Mouse (Mus musculus) myocyte (in vitro differentiated cells): ENCODE measurements around the gene Agl.

Source experiments
- CEBPB ChIP-seq: IDR thresholded peaks from 2 replicates; pipeline ENCODE4 v1.6.1; 2011; ENCODE audit warnings: mild to moderate bottlenecking, moderate library complexity; ENCODE audit not compliant: poor library complexity, insufficient read depth, severe bottlenecking
- E2F4 ChIP-seq: IDR thresholded peaks from one replicate; pipeline ENCODE4 v1.6.1; 2011; ENCODE audit warnings: mild to moderate bottlenecking, control low read depth, moderate library complexity; ENCODE audit not compliant: insufficient read depth
- MAX ChIP-seq: IDR thresholded peaks from one replicate; pipeline ENCODE4 v1.6.1; 2011; ENCODE audit warnings: low read depth, mild to moderate bottlenecking, control low read depth
- MYOD1 ChIP-seq, 3 experiments: IDR thresholded peaks; one replicate each; pipeline ENCODE4 v1.6.1; 2011; ENCODE audit warnings: control low read depth in 2 of 3, low read depth in 2 of 3, mild to moderate bottlenecking in 2 of 3, moderate library complexity in 1 of 3; ENCODE audit not compliant: insufficient read length in 2 of 3, control insufficient read depth in 1 of 3
- POLR2A ChIP-seq: IDR thresholded peaks from one replicate; pipeline ENCODE4 v1.6.1; 2011; ENCODE audit warnings: low read depth, mild to moderate bottlenecking, control low read depth, moderate library complexity; ENCODE audit not compliant: insufficient read length
- POLR2AphosphoS2 ChIP-seq: IDR thresholded peaks from one replicate; pipeline ENCODE4 v1.6.1; 2011; ENCODE audit warnings: low read depth, control low read depth; ENCODE audit not compliant: insufficient read length
- REST ChIP-seq: IDR thresholded peaks from one replicate; pipeline ENCODE4 v1.6.1; 2011; ENCODE audit warnings: mild to moderate bottlenecking, control low read depth, moderate library complexity; ENCODE audit not compliant: insufficient read depth, insufficient read length
- SRF ChIP-seq: IDR thresholded peaks from one replicate; pipeline ENCODE4 v1.6.1; 2011; ENCODE audit warnings: low read depth; ENCODE audit not compliant: control insufficient read depth, insufficient read length
- TCF12 ChIP-seq: IDR thresholded peaks from one replicate; pipeline ENCODE4 v1.6.1; 2011; ENCODE audit warnings: mild to moderate bottlenecking, control low read depth; ENCODE audit not compliant: poor library complexity, insufficient read depth, severe bottlenecking
- USF1 ChIP-seq: IDR thresholded peaks from one replicate; pipeline ENCODE4 v1.6.1; 2011; ENCODE audit warnings: low read depth, mild to moderate bottlenecking, control low read depth, moderate library complexity

GRCm38 (mm10) chr3:116816674-116817215 lies 8.8 kb upstream of the Agl start:
- TF ChIP-seq POLR2A (no peak), USF1 (no peak), POLR2AphosphoS2 (no peak), E2F4 (no peak), MYOD1 (IDR thresholded peaks at IDR 0.05; ENCODE audit: control insufficient read depth in 1 of 3, insufficient read length in 2 of 3, low read depth in 2 of 3) (no peak), SRF (no peak), MAX (no peak), TCF12 (no peak), CEBPB (no peak), REST (no peak)
